Mouse (Mus musculus) lung, embryonic 14.5 days (tissue): ENCODE data around the gene Bcl2l1. TPM values are rescaled to one million over a fixed set of nuclear protein-coding genes. Genes with fewer than 3 reads are reported as not detected.

Experiments used
- ATAC-seq: fragments of 200-750 bp; cut with Nextera tagmentation; 2 replicates; pipeline ENCODE4 v1.8.0; 2017; ENCODE audit warnings: mild to moderate bottlenecking, moderate TSS enrichment, moderate library complexity; ENCODE audit not compliant: insufficient read depth
- DNase-seq: peaks from one replicate; pipeline ENCODE4 v3.0.0-alpha.2; 2015
- H3K27ac ChIP-seq: fragments of 300-500 bp; sonication (generic); 2 replicates; pipeline ENCODE4 v1.5.1; 2014; ENCODE audit warnings: low read depth, mild to moderate bottlenecking, moderate library complexity
- H3K27me3 ChIP-seq: fragments of 300-500 bp; sonication (generic); 2 replicates; pipeline ENCODE4 v1.6.1; 2014; ENCODE audit warnings: low read length, control low read depth; ENCODE audit not compliant: insufficient read depth
- H3K36me3 ChIP-seq: fragments of 300-500 bp; sonication (generic); 2 replicates; pipeline ENCODE4 v1.6.1; 2014; ENCODE audit warnings: control low read depth; ENCODE audit not compliant: insufficient read depth
- H3K4me1 ChIP-seq: fragments of 300-500 bp; sonication (generic); 2 replicates; pipeline ENCODE4 v1.6.1; 2014; ENCODE audit warnings: antibody characterized with exemption, control low read depth; ENCODE audit not compliant: insufficient read depth
- H3K4me2 ChIP-seq: fragments of 300-500 bp; sonication (generic); 2 replicates; pipeline ENCODE4 v1.6.1; 2014; ENCODE audit warnings: mild to moderate bottlenecking
- H3K4me3 ChIP-seq: fragments of 300-500 bp; sonication (generic); 2 replicates; pipeline ENCODE4 v1.5.1; 2014; ENCODE audit warnings: low read depth, low read length
- H3K9ac ChIP-seq: fragments of 300-500 bp; sonication (generic); 2 replicates; pipeline ENCODE4 v1.6.1; 2014
- H3K9me3 ChIP-seq: fragments of 300-500 bp; sonication (generic); 2 replicates; pipeline ENCODE4 v1.6.1; 2016; ENCODE audit warnings: low read depth, low read length, control low read depth
- CTCF ChIP-seq: IDR thresholded peaks from 2 replicates; pipeline ENCODE4 v1.5.1; 2016; ENCODE audit warnings: antibody characterized with exemption, low read depth
- WGBS: fragments of 180-500 bp; shearing (Covaris S2); extraction: QIAGEN DNeasy Blood & Tissue Kit; methylation state at CpG from one replicate; pipeline ENCODE4 v1.1.7; 2014; 5-methylcytosine and 5-hydroxymethylcytosine counted together
- polyA plus RNA-seq: library from polyadenylated mRNA; unstranded; fragments of >200 nt; fragmentation: Nextera tagmentation; extraction: Ambion mirVana; gene quantifications from 2 replicates; pipeline ENCODE4 v1.2.1, GENCODE M21; 2014

The Bcl2l1 gene
- polyA plus RNA-seq, 1 experiment from 2014 or later = 102 TPM

DNA sequence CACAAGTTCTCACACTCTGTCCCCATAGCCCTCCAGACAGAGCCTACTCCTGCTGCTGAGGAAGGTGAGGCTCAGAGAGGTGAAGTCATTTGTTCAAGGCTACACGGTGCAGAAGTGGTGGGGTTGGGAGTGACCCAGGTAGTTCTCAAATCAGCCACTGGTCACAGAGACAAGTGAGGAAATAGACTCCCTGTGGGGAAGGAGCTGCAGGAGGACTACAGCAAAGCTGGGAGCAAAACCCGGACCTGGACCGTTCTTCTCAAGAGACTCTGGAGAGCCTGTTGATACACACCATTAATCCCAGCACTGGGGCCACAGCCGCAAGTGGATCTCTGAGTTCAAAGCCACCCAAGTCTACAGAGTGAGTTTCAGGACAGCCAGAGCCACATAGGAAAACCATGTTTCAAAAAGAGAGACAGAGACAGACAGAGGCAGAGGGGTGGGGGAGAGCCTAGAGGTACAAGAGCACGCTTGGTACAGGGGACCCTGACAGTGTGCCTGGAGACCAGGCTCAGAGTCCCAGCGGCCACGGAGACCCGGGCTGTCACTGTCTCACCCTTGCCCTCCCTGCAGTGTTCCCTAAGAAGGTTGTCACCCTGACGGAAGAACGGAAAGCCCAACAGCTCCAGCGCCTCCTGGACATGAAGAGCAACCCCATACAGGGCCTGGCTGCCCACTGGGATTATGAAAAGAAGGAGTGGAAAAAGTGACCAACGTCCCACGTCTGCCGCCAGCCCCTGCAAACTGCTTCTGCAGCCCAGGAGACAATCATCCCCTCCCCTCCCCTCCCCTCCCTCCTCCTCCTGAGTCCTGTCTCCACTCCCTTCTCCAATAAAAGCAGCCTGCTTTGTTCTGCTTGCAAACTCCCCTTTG, 67.1 kb downstream of the Bcl2l1 start:
- no peak overlapping the region for H3K4me3 ChIP-seq
- no peaks in the 10 kb centered on the region for H3K27me3 ChIP-seq
- H3K4me1 ChIP-seq = no peaks in the 10 kb centered on the region
- H3K9me3 ChIP-seq = no peaks in the 10 kb centered on the region
- H3K9ac ChIP-seq = no peak overlapping the region
- no peaks in the 10 kb centered on the region for H3K36me3 ChIP-seq
- 13% methylated on average over 14 of the region's 14 CpGs for WGBS
- no peak for TF ChIP-seq CTCF
- H3K4me2 ChIP-seq = peak overlapping the region; percentile 44
- ATAC-seq (no peak), DNase-seq (peak; percentile 44)
- H3K27ac ChIP-seq = peak overlapping the region; percentile 47

- Histone ChIP-seq H3K27me3 (no peaks in the 10 kb centered on the region), H3K9ac (no peak overlapping the region), H3K36me3 (no peaks in the 10 kb centered on the region), H3K9me3 (no peaks in the 10 kb centered on the region), H3K4me2 (no peak overlapping the region), H3K4me3 (no peak overlapping the region), H3K27ac (no peak overlapping the region), H3K4me1 (no peaks in the 10 kb centered on the region)
- WGBS = 78% methylated on average over 6 of the region's 6 CpGs
- TF ChIP-seq CTCF = no peak
- ATAC-seq (no peak), DNase-seq (no peak)
These were observed 68.2 kb downstream of the Bcl2l1 start for GRCm38 (mm10) chr2:152763310-152763709.

- Histone ChIP-seq H3K27me3 (0 out of 2 replicates have a peak, but pooled peaks cover 5% of the 10 kb centered on the region), H3K9me3 (no peaks in the 10 kb centered on the region), H3K4me3 (no peak overlapping the region), H3K27ac (peak overlapping the region; percentile 63), H3K4me1 (peaks cover 11% of the 10 kb centered on the region), H3K4me2 (no peak overlapping the region), H3K36me3 (no peaks in the 10 kb centered on the region), H3K9ac (no peak overlapping the region; the same call in 1 of the 2 replicates)
- 29% methylated on average over 4 of the region's 4 CpGs for WGBS
- ATAC-seq (no peak), DNase-seq (no peak)
- no peak for TF ChIP-seq CTCF
These were observed 73.2 kb downstream of the Bcl2l1 start for GRCm38 (mm10) chr2:152758351-152758750.

DNA sequence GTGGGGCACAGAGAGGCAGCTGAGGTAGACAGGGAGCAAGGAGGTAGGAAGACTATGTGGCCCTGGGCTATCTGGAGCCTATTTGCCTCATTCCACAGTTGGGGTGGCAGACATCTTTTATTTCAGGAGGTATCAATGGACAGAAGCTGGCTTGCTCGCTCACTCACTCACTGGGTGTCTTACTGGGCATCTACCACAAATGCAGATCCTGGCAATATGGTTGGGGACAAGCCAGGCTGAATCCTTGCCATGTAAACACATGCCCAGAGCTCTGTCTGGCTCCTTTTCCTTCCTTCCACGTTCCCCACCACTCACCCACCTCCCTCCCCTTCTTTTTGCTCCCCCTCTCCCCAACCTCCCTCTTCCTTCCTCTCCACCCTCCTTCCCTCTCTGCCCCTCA, 74.0 kb downstream of the Bcl2l1 start:
- DNase-seq = no peak
- H3K9ac ChIP-seq = no peak overlapping the region
- no peak overlapping the region for H3K4me3 ChIP-seq
- ATAC-seq = no peak
- 0 out of 2 replicates have a peak, but pooled peaks cover 5% of the 10 kb centered on the region for H3K27me3 ChIP-seq
- H3K9me3 ChIP-seq = no peaks in the 10 kb centered on the region
- H3K27ac ChIP-seq = no peak overlapping the region
- no peaks in the 10 kb centered on the region for H3K36me3 ChIP-seq
- 57% methylated on average over 2 of the region's 2 CpGs for WGBS
- TF ChIP-seq CTCF = no peak
- no peak overlapping the region for H3K4me2 ChIP-seq
- peaks cover 11% of the 10 kb centered on the region for H3K4me1 ChIP-seq

GRCm38 (mm10) chr2:152756474-152757393, 74.8 kb downstream of the Bcl2l1 start:
- no peak overlapping the region for H3K27ac ChIP-seq
- no peaks in the 10 kb centered on the region for H3K36me3 ChIP-seq
- no peak for DNase-seq
- TF ChIP-seq CTCF = no peak
- H3K27me3 ChIP-seq = 0 out of 2 replicates have a peak, but pooled peaks cover 5% of the 10 kb centered on the region
- no peaks in the 10 kb centered on the region for H3K9me3 ChIP-seq
- H3K9ac ChIP-seq = no peak overlapping the region
- no peak for ATAC-seq
- no peak overlapping the region for H3K4me3 ChIP-seq
- H3K4me2 ChIP-seq = no peak overlapping the region
- WGBS = 78% methylated on average over 17 of the region's 17 CpGs
- peaks cover 11% of the 10 kb centered on the region for H3K4me1 ChIP-seq

- peak within 1 kb of the TSS; percentile 41 for H3K9ac ChIP-seq
- TF ChIP-seq CTCF = no peak
- H3K9me3 ChIP-seq = no peaks in the 10 kb centered on the region
- no peaks in the 10 kb centered on the region for H3K36me3 ChIP-seq
- peak; percentile 69 for DNase-seq
- peaks cover 11% of the 10 kb centered on the region for H3K4me1 ChIP-seq
- 0 out of 2 replicates have a peak, but pooled peaks cover 5% of the 10 kb centered on the region for H3K27me3 ChIP-seq
- peak; percentile 50; the same call in 1 of the 2 replicates for ATAC-seq
- WGBS = 4% methylated on average over 30 of the region's 30 CpGs
- peak within 1 kb of the TSS; percentile 68 for H3K4me2 ChIP-seq
- H3K4me3 ChIP-seq = peak within 1 kb of the TSS; percentile 34
- H3K27ac ChIP-seq = no peak within 1 kb of the TSS
These were observed 77.4 kb downstream of the Bcl2l1 start, which contains the start of gene Cox4i2 for GRCm38 (mm10) chr2:152753944-152754711. Gene Cox4i2 (plus strand): TSS chr2:152754173.
